Mouse (Mus musculus) midbrain, embryonic 10.5 days (tissue): ENCODE data around the gene Mup1. TPM values are rescaled to one million over a fixed set of nuclear protein-coding genes. Genes with fewer than 3 reads are reported as not detected.
"Not testable (repeated sequence)": the region's sequence is repeated elsewhere in the genome, so short reads cannot be mapped to it uniquely, and the experiment has no call there.

Experiments
- DNase-seq: peaks from one replicate; pipeline ENCODE4 v3.0.0-alpha.2; 2017; ENCODE audit warnings: low spot score
- H3K27ac ChIP-seq: fragments of 300-500 bp; sonication (generic); replicated peaks from 2 replicates; pipeline ENCODE4 v1.5.1; 2016; ENCODE audit warnings: mild to moderate bottlenecking
- H3K27me3 ChIP-seq: fragments of 300-500 bp; sonication (generic); 2 replicates; pipeline ENCODE4 v1.6.1; 2016; ENCODE audit warnings: low read depth, mild to moderate bottlenecking; ENCODE audit not compliant: poor library complexity, severe bottlenecking
- H3K36me3 ChIP-seq: fragments of 300-500 bp; sonication (generic); 2 replicates; pipeline ENCODE4 v1.6.1; 2016; ENCODE audit warnings: mild to moderate bottlenecking, moderate library complexity
- H3K4me1 ChIP-seq: fragments of 300-500 bp; sonication (generic); 2 replicates; pipeline ENCODE4 v1.6.1; 2016
- H3K4me3 ChIP-seq: fragments of 300-500 bp; sonication (generic); 2 replicates; pipeline ENCODE4 v1.5.1; 2016; ENCODE audit warnings: mild to moderate bottlenecking, moderate library complexity
- H3K9me3 ChIP-seq: fragments of 300-500 bp; sonication (generic); replicated peaks from 2 replicates; pipeline ENCODE4 v1.6.1; 2016; ENCODE audit warnings: mild to moderate bottlenecking
- WGBS: fragments of 180-500 bp; shearing (Covaris S2); methylation state at CpG from one replicate; pipeline ENCODE4 v1.1.7; 2016; 5-methylcytosine and 5-hydroxymethylcytosine counted together
- polyA plus RNA-seq: library from polyadenylated mRNA; unstranded; fragments of >200 nt; fragmentation: Nextera tagmentation; extraction: Ambion mirVana; gene quantifications from 2 replicates; pipeline ENCODE4 v1.2.1, GENCODE M21; 2016

The Mup1 gene
- not detected in 2 replicates for polyA plus RNA-seq

DNA sequence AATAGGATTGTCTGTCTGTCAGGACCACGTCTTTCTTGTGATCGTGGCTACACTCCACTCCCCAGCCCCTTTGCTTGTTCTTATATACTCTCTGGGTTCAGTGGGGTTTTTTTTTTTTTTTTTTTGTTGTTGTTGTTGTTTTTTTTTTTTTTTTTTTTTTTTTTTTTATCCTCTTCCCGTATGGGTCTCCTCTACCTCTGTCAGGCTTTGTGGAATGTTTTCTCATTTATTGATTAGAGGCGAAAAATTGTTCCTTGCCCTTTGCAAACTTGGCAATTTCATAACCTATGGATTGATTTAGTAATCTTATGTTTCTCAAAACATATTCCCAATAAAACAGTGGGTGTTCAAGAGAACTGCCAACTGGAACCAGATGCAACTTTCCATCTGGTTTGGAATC, at the start of gene Mup1:
Gene Mup1 (minus strand): TSS at position 101 of the 400 bp plus-strand sequence.
- not testable (repeated sequence) for H3K4me1 ChIP-seq, H3K36me3 ChIP-seq, H3K27me3 ChIP-seq, DNase-seq, H3K27ac ChIP-seq, H3K4me3 ChIP-seq, H3K9me3 ChIP-seq
- 95% methylated on average over 2 of the region's 4 CpGs for WGBS

Other genes with a start within 250 kb of the Mup1 start
- gene Mup9, start 80.0 kb downstream of the Mup1 start, polyA plus RNA-seq: not detected in 2 replicates
- not detected in 2 replicates for gene Mup10, start 80.2 kb upstream of the Mup1 start, polyA plus RNA-seq
- not detected in 2 replicates for gene Mup11, start 160.5 kb upstream of the Mup1 start, polyA plus RNA-seq
- gene Mup12, start 239.4 kb upstream of the Mup1 start, polyA plus RNA-seq: not detected in 2 replicates